Mouse (Mus musculus) heart, embryonic 16.5 days (tissue): Measurements from ENCODE around the gene Ppp6r3. TPM values are rescaled to one million over a fixed set of nuclear protein-coding genes. Genes with fewer than 3 reads are reported as not detected.

ENCODE experiments used
- ATAC-seq: fragments of 200-750 bp; cut with Nextera tagmentation; replicated peaks from 2 replicates; pipeline ENCODE4 v1.8.0; 2017; ENCODE audit warnings: moderate number of reproducible peaks; ENCODE audit not compliant: insufficient read depth, low FRiP score; ENCODE audit errors: extremely low read depth
- H3K27ac ChIP-seq: fragments of 300-500 bp; sonication (generic); 2 replicates; pipeline ENCODE4 v1.5.1; 2014; ENCODE audit warnings: mild to moderate bottlenecking, low read length, control low read depth, moderate library complexity
- H3K27me3 ChIP-seq: fragments of 300-500 bp; sonication (generic); 2 replicates; pipeline ENCODE4 v1.6.1; 2014; ENCODE audit warnings: low read length, mixed read lengths; ENCODE audit not compliant: control insufficient read depth, insufficient read depth
- H3K36me3 ChIP-seq: fragments of 300-500 bp; sonication (generic); 2 replicates; pipeline ENCODE4 v1.6.1; 2014; ENCODE audit not compliant: control insufficient read depth, insufficient read depth
- H3K4me1 ChIP-seq: fragments of 300-500 bp; sonication (generic); 2 replicates; pipeline ENCODE4 v1.6.1; 2014; ENCODE audit warnings: low read length, mixed read lengths; ENCODE audit not compliant: control insufficient read depth, insufficient read depth
- H3K4me2 ChIP-seq: fragments of 300-500 bp; sonication (generic); 2 replicates; pipeline ENCODE4 v1.6.1; 2014; ENCODE audit warnings: low read depth, mild to moderate bottlenecking, control low read depth, low read length
- H3K4me3 ChIP-seq: fragments of 300-500 bp; sonication (generic); 2 replicates; pipeline ENCODE4 v1.5.1; 2014; ENCODE audit warnings: mild to moderate bottlenecking, control low read depth, low read length
- H3K9ac ChIP-seq: fragments of 300-500 bp; sonication (generic); 2 replicates; pipeline ENCODE4 v1.6.1; 2014; ENCODE audit warnings: low read length, control low read depth
- H3K9me3 ChIP-seq: fragments of 300-500 bp; sonication (generic); replicated peaks from 2 replicates; pipeline ENCODE4 v1.6.1; 2016; ENCODE audit warnings: low read length; ENCODE audit not compliant: control insufficient read depth
- WGBS: fragments of 180-500 bp; shearing (Covaris S2); extraction: QIAGEN DNeasy Blood & Tissue Kit; methylation state at CpG from one replicate; pipeline ENCODE4 v1.1.7; 2014; 5-methylcytosine and 5-hydroxymethylcytosine counted together
- polyA plus RNA-seq: library from polyadenylated mRNA; unstranded; fragments of >200 nt; fragmentation: Nextera tagmentation; extraction: Ambion mirVana; gene quantifications from 2 replicates; pipeline ENCODE4 v1.2.1, GENCODE M21; 2015

Gene Ppp6r3
- polyA plus RNA-seq, 1 experiment from 2014 or later, result 53.3 TPM

DNA sequence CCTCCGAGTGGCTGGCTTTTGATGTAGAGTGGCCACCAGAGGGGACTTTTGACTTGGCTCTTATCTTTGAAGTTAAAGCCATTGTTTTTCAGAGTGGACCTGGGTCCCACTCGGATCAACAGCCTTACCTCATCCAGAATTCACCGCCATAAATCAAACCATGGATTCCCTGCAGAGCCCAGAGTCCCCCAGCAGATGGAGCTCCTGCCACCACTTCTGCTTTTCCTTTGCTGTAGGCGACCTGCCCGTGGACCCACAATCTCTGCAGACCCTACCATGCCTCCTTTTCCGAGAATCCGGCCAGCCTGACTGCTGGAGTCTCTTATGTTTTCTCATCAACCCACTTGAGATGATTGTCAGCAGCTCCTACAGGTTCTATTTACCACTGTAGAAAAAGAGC lies 5.8 kb upstream of the Ppp6r3 start:
- Histone ChIP-seq H3K27ac (no peak overlapping the region), H3K9me3 (no peaks in the 10 kb centered on the region), H3K36me3 (peaks cover 4% of the 10 kb centered on the region; the same call in 1 of the 2 replicates), H3K27me3 (no peaks in the 10 kb centered on the region), H3K4me3 (no peak overlapping the region), H3K9ac (no peak overlapping the region), H3K4me2 (no peak overlapping the region), H3K4me1 (peaks cover 18% of the 10 kb centered on the region)
- WGBS, result 21% methylated on average over 7 of the region's 7 CpGs
- ATAC-seq, result no peak

DNA sequence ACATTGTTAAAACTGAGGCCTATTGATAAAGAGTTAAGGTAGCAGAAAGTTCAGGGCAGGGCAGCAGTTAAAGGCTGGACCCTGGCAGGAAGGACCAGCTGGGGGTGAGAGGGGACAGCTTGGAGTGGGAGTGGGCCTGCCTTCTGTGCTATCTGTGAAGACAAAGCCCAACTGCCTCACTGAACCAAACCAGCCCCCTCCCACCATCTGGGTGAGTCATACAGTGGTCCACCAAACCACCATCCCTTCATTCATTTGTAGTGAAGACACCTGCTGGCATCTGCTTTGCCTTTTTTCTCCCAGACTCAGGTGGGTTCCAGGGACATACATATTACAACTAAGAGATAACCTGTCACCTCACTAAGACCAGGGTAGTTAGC lies 2.4 kb upstream of the Ppp6r3 start:
- H3K9me3 ChIP-seq, result no peaks in the 10 kb centered on the region
- H3K27ac ChIP-seq, result peak overlapping the region; percentile 68
- H3K4me3 ChIP-seq, result no peak overlapping the region
- H3K4me2 ChIP-seq, result no peak overlapping the region
- ATAC-seq, result no peak
- no peaks in the 10 kb centered on the region for H3K36me3 ChIP-seq
- H3K27me3 ChIP-seq, result no peaks in the 10 kb centered on the region
- H3K4me1 ChIP-seq, result peaks cover 34% of the 10 kb centered on the region
- no peak overlapping the region for H3K9ac ChIP-seq

DNA sequence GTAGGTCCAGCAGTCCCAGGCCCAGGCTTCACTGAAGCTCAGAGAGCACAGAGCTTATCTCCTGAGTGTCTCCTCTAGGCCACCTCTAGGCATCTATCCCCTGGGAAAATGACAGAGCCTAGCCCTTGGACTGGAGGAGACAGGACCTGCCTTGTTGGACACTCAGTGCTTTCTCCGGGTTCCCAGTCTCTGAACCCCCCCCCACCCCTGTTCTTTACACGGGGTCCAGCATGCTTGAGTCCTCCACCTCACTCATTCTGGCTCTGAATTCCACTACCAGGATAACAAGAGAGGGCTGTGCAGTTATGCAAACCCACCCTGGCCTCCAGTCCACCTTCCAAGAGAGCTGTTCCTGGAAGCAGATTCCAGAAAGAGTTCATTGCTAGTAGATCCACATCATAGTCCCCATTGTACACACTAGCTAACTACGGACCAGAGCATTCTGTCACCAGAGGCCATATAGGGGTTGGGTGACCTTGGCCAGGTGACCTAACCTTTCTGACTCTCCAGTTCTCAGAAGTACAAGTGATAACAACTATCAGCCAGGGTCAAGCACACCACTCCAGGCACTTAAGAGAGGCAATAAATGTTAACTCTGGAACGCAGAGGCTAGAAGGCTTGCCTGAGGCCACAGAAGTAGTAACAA lies 1.8 kb upstream of the Ppp6r3 start:
- H3K36me3 ChIP-seq, result no peaks in the 10 kb centered on the region
- peaks cover 34% of the 10 kb centered on the region for H3K4me1 ChIP-seq
- H3K9ac ChIP-seq, result no peak overlapping the region
- no peak overlapping the region for H3K4me2 ChIP-seq
- WGBS, result 49% methylated on average over 4 of the region's 4 CpGs
- H3K4me3 ChIP-seq, result no peak overlapping the region
- H3K9me3 ChIP-seq, result no peaks in the 10 kb centered on the region
- no peaks in the 10 kb centered on the region for H3K27me3 ChIP-seq
- H3K27ac ChIP-seq, result peak overlapping the region; percentile 68
- no peak for ATAC-seq

DNA sequence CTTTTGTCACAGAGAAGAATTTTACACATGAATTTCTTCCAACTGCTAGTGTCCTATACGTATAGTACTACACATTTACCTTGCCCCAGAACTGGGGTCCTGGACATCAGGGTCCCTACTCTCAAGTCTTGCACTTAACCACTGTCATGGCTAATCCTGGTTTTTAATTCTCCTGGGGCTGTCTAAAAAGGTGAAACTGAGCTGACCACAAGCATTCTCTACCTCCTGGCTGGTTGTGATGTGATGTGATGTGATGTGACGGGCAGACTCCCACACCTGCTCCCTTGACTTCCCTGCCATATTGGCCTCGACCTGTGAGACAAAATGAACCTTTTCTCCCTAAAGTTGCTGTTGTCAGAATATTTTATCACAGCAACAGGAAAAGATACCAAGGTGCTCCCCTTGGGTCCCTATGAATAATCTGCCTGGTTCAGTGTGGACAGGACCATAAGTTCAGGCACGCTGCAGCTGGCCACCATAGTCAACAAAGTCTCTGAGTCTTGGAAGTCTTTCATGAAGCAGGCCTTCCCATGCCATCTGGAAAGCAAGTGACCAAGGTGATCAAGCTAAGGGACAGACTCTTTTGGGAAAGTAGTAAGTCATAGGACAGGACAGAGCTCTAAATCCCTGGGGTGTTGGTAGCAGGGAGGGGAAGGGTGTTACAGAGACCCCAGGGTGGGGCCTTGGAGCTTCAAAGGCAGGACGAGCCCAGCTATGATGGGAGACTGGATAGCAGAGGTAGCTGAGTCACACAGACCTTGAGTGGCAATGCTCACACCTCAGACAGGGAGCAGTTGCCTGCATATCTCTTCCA lies 1.1 kb upstream of the Ppp6r3 start:
- Histone ChIP-seq H3K4me1 (peaks cover 34% of the 10 kb centered on the region), H3K4me2 (peak overlapping the region; percentile 57), H3K36me3 (no peaks in the 10 kb centered on the region), H3K9me3 (no peaks in the 10 kb centered on the region), H3K27me3 (no peaks in the 10 kb centered on the region), H3K4me3 (peak overlapping the region; percentile 76), H3K9ac (no peak overlapping the region), H3K27ac (peak overlapping the region; percentile 96)
- no peak for ATAC-seq
- 62% methylated on average over 5 of the region's 5 CpGs for WGBS

DNA sequence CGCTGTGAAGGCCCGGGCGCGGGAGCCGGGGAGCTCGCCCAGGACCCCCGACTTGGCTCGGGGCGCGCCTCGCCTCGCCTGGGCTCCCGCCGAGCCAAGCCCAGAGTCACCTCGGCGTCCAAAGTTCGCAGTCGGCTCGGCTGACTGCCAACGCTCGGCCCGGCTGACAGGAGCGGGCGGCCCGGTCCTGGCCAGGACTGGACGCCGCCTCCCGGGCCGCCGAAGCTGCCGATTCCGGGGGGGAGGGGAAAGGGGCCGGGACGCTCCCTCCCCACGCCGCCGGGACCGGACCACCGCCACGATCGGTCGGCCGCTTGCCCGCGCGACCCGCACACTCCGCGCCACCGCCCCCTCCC lies 295 bp downstream of the Ppp6r3 start:
- H3K9me3 ChIP-seq, result no peaks in the 10 kb centered on the region

DNA sequence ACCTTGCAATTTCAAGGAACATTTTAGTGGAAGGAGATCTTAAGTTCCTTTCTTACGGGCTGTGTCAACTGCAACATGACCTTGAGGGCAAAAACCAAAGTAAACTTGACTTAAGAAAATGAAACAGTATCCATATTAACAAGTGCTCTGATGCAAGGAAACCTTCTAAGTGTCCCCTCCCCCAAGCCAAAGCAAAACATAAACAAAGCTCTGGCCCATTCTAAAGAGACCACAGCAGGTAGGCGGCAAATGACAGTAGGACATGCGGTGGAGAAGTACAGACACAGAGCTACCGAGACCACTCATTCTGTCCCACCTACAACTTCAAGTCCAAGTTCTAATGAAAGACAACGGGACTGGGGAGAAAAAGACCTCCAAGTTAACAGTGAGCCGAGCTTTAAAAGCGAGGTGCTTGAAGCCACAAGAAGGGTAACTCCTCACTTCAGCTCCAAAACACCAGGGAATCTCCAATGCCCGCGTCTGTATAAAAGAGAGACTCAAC lies 905 bp downstream of the Ppp6r3 start:
- Histone ChIP-seq H3K4me3 (peak overlapping the region; percentile 76), H3K27me3 (no peaks in the 10 kb centered on the region), H3K4me1 (peaks cover 36% of the 10 kb centered on the region), H3K9ac (peak overlapping the region; percentile 94), H3K36me3 (no peaks in the 10 kb centered on the region), H3K9me3 (no peaks in the 10 kb centered on the region), H3K27ac (peak overlapping the region; percentile 96), H3K4me2 (peak overlapping the region; percentile 85)
- under 1% methylated on average over 9 of the region's 9 CpGs for WGBS
- ATAC-seq, result no peak

More for the DNA sequence above, 295 bp downstream of the Ppp6r3 start:
- H3K36me3 ChIP-seq, result no peaks in the 10 kb centered on the region
- peak; percentile 45 for ATAC-seq
- H3K4me1 ChIP-seq, result peaks cover 34% of the 10 kb centered on the region
- peak overlapping the region; percentile 76 for H3K4me3 ChIP-seq
- peak overlapping the region; percentile 85 for H3K4me2 ChIP-seq
- H3K27ac ChIP-seq, result peak overlapping the region; percentile 96
- H3K9ac ChIP-seq, result peak overlapping the region; percentile 94
- under 1% methylated on average over 50 of the region's 50 CpGs for WGBS
- H3K27me3 ChIP-seq, result no peaks in the 10 kb centered on the region

DNA sequence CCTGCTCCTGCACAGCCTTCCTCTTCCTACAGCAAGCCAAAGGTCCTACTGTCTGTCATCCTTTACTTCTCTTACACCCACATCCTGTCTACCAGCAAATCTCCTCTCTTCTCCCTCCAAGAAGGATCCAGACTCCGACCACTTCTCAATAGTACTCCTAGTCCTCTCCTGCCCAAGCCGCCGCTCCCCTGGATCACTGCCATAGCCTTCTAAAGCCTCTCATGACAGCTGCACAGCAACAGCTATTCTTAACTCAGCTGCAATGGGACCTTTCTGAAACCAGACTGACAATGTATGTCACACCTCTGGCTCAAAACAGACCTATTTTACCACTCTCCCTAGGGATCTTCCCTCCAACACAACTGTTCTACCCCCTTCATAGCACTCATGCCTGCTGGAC lies 11.2 kb downstream of the Ppp6r3 start:
- peak overlapping the region; percentile 89 for H3K27ac ChIP-seq
- peaks cover 56% of the 10 kb centered on the region for H3K4me1 ChIP-seq
- H3K4me3 ChIP-seq, result peak overlapping the region; percentile 30; the same call in 1 of the 2 replicates
- peak overlapping the region; percentile 60 for H3K4me2 ChIP-seq
- WGBS, result 12% methylated on average over 3 of the region's 3 CpGs
- no peaks in the 10 kb centered on the region for H3K36me3 ChIP-seq
- peak overlapping the region; percentile 41 for H3K9ac ChIP-seq
- ATAC-seq, result peak; percentile 74
- no peaks in the 10 kb centered on the region for H3K9me3 ChIP-seq
- no peaks in the 10 kb centered on the region for H3K27me3 ChIP-seq

DNA sequence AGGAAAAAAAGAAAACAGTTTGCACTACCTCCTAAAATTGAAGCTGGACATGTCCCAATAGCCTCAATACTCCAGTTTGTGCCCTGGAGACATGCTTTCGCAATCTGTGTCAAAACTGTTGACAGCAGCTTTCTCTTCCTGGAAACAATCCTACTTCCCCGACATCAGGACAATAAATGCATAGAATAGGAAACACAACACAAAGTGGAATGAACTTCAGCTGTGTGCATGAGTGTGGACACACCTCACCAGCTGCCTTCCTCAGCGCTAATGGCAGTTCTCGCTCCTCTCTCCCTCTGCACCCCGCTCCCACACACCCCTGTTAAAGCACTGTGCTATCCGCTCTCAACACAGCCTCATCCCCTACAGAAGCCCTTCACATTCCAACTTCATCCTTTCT lies 12.8 kb downstream of the Ppp6r3 start:
- H3K9ac ChIP-seq, result no peak overlapping the region
- WGBS, result 70% methylated on average over 6 of the region's 6 CpGs
- 0 out of 2 replicates have a peak overlapping the region, but pooled peaks have one; percentile 13 for H3K27ac ChIP-seq
- no peaks in the 10 kb centered on the region for H3K9me3 ChIP-seq
- H3K4me3 ChIP-seq, result no peak overlapping the region
- no peaks in the 10 kb centered on the region for H3K27me3 ChIP-seq
- 0 out of 2 replicates have a peak, but pooled peaks have one; percentile 35 for ATAC-seq
- no peaks in the 10 kb centered on the region for H3K36me3 ChIP-seq
- H3K4me2 ChIP-seq, result no peak overlapping the region
- peaks cover 45% of the 10 kb centered on the region for H3K4me1 ChIP-seq

DNA sequence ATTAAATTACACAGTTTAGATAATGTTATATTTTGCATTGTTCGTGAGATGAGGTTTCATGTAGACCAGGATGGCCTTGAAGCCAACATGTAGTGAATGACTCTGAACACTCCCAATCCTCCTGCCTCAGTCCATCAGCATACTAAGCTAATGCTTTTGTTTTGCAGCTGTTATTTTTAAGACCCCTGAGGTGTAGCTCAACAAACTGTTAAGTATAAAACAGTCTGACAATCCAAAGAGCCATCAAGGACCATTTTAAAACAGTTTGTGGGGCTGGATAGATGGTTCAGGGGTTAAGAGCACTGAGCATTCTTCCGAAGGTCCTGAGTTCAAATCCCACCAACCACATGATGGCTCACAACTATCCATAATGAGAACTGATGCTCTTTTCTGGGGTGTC lies 13.3 kb downstream of the Ppp6r3 start:
- H3K9ac ChIP-seq, result no peak overlapping the region
- no peak overlapping the region for H3K4me2 ChIP-seq
- no peaks in the 10 kb centered on the region for H3K36me3 ChIP-seq
- no peak for ATAC-seq
- H3K4me3 ChIP-seq, result no peak overlapping the region
- no peak overlapping the region for H3K27ac ChIP-seq
- no peaks in the 10 kb centered on the region for H3K27me3 ChIP-seq
- 89% methylated on average over 2 of the region's 2 CpGs for WGBS
- peaks cover 41% of the 10 kb centered on the region for H3K4me1 ChIP-seq
- H3K9me3 ChIP-seq, result no peaks in the 10 kb centered on the region
